Mouse (Mus musculus): ENCODE measurements around the gene Atp6v1b1.
"Not testable (repeated sequence)": the region's sequence is repeated elsewhere in the genome, so short reads cannot be mapped to it uniquely, and the experiment has no call there.

The Atp6v1b1 gene

GRCm38 (mm10) chr6:83775638-83776293 lies 33.0 kb downstream of the Atp6v1b1 start, which contains the start of gene Tex261:
Gene Tex261, minus strand, starts transcription at chr6:83775813.
- peak; percentile 90 for DNase-seq (ENCODE audit: low spot score)

- DNase-seq (ENCODE audit: low spot score), result no peak
These were observed 35.5 kb downstream of the Atp6v1b1 start for GRCm38 (mm10) chr6:83778306-83778705.

- no peak for DNase-seq (ENCODE audit: low spot score)
These were observed 36.2 kb downstream of the Atp6v1b1 start for GRCm38 (mm10) chr6:83779026-83779425.

- DNase-seq (ENCODE audit: low spot score), result no peak
These were observed 43.6 kb downstream of the Atp6v1b1 start for GRCm38 (mm10) chr6:83786426-83786825.

GRCm38 (mm10) chr6:83788554-83788953 lies 45.8 kb downstream of the Atp6v1b1 start:
- DNase-seq (ENCODE audit: low spot score), result no peak

GRCm38 (mm10) chr6:83790533-83790932 lies 47.7 kb downstream of the Atp6v1b1 start:
- DNase-seq (ENCODE audit: low spot score), result not testable (repeated sequence)

- DNase-seq (ENCODE audit: low spot score), result no peak
These were observed 48.6 kb downstream of the Atp6v1b1 start for GRCm38 (mm10) chr6:83791251-83791890.

- DNase-seq (ENCODE audit: low spot score), result peak; percentile 93
These were observed 52.0 kb downstream of the Atp6v1b1 start, which contains the start of gene Nagk for GRCm38 (mm10) chr6:83794760-83795296. Gene Nagk, plus strand, starts transcription at chr6:83794982.

- no peak for DNase-seq (ENCODE audit: low spot score)
These were observed 52.7 kb downstream of the Atp6v1b1 start for GRCm38 (mm10) chr6:83795492-83795900.

- DNase-seq (ENCODE audit: low spot score), result no peak
These were observed 53.9 kb downstream of the Atp6v1b1 start for GRCm38 (mm10) chr6:83796686-83797085.

- no peak for DNase-seq (ENCODE audit: low spot score)
These were observed 59.2 kb downstream of the Atp6v1b1 start for GRCm38 (mm10) chr6:83802033-83802432.

- no peak for DNase-seq (ENCODE audit: low spot score)
These were observed 60.1 kb downstream of the Atp6v1b1 start for GRCm38 (mm10) chr6:83802846-83803245.
